Mouse (Mus musculus): ENCODE measurements around the gene Cpt1c. TPM values are rescaled to one million over a fixed set of nuclear protein-coding genes. Genes with fewer than 3 reads are reported as not detected.

Cpt1c gene
- polyA plus RNA-seq, 1 experiment from 2014 or later: 60.3 TPM

- Histone ChIP-seq H3K27ac (ENCODE audit: low read depth, low read length) (peak overlapping the region; percentile 94), H3K4me1 (ENCODE audit: control insufficient read depth, insufficient read depth, low read length) (peaks cover 37% of the 10 kb centered on the region), H3K9ac (replicated peaks; ENCODE audit: low read depth, low read length) (peak overlapping the region; percentile 71; the same call in 1 of the 2 replicates), H3K27me3 (ENCODE audit: control insufficient read depth, insufficient read depth, low read length) (no peaks in the 10 kb centered on the region), H3K36me3 (ENCODE audit: control insufficient read depth, insufficient read depth, low read length) (peaks cover 39% of the 10 kb centered on the region), H3K4me3 (ENCODE audit: low read depth, low read length) (peak overlapping the region; percentile 47), H3K9me3 (ENCODE audit: control insufficient read depth, low read length) (no peaks in the 10 kb centered on the region), H3K4me2 (ENCODE audit: low read depth, low read length) (peak overlapping the region; percentile 93)
- ATAC-seq (ENCODE audit: low read depth): no peak
- WGBS: 19% methylated on average over 6 of the region's 6 CpGs
These were observed 417 bp upstream of the Cpt1c start for GRCm38 (mm10) chr7:44975117-44975419.

GRCm38 (mm10) chr7:44973415-44974130 is 1.1 kb downstream of the Cpt1c start:
- Histone ChIP-seq H3K27me3 (ENCODE audit: control insufficient read depth, insufficient read depth, low read length) (no peaks in the 10 kb centered on the region), H3K9me3 (ENCODE audit: control insufficient read depth, low read length) (no peaks in the 10 kb centered on the region), H3K4me2 (ENCODE audit: low read depth, low read length) (peak overlapping the region; percentile 93), H3K4me3 (ENCODE audit: low read depth, low read length) (peak overlapping the region; percentile 47), H3K9ac (replicated peaks; ENCODE audit: low read depth, low read length) (peak overlapping the region; percentile 71), H3K4me1 (ENCODE audit: control insufficient read depth, insufficient read depth, low read length) (peaks cover 37% of the 10 kb centered on the region), H3K36me3 (ENCODE audit: control insufficient read depth, insufficient read depth, low read length) (peaks cover 26% of the 10 kb centered on the region), H3K27ac (ENCODE audit: low read depth, low read length) (peak overlapping the region; percentile 94)
- 40% methylated on average over 14 of the region's 14 CpGs for WGBS
- no peak; the same call in 1 of the 2 replicates for ATAC-seq (ENCODE audit: low read depth)

GRCm38 (mm10) chr7:44971142-44971541 is 3.5 kb downstream of the Cpt1c start:
- Histone ChIP-seq H3K9me3 (ENCODE audit: control insufficient read depth, low read length) (no peaks in the 10 kb centered on the region), H3K36me3 (ENCODE audit: control insufficient read depth, insufficient read depth, low read length) (peaks cover 8% of the 10 kb centered on the region), H3K27me3 (ENCODE audit: control insufficient read depth, insufficient read depth, low read length) (no peaks in the 10 kb centered on the region), H3K4me3 (ENCODE audit: low read depth, low read length) (peak overlapping the region; percentile 45), H3K4me2 (ENCODE audit: low read depth, low read length) (peak overlapping the region; percentile 72), H3K4me1 (ENCODE audit: control insufficient read depth, insufficient read depth, low read length) (peaks cover 37% of the 10 kb centered on the region), H3K9ac (replicated peaks; ENCODE audit: low read depth, low read length) (peak overlapping the region; percentile 53), H3K27ac (ENCODE audit: low read depth, low read length) (no peak overlapping the region)
- ATAC-seq (ENCODE audit: low read depth): no peak
- WGBS: 68% methylated on average over 7 of the region's 7 CpGs

- Histone ChIP-seq H3K4me3 (ENCODE audit: low read depth, low read length) (peak overlapping the region; percentile 45), H3K4me2 (ENCODE audit: low read depth, low read length) (peak overlapping the region; percentile 72)
These were observed 4.4 kb downstream of the Cpt1c start for GRCm38 (mm10) chr7:44970231-44970691.

GRCm38 (mm10) chr7:44966638-44967037 is 8.0 kb downstream of the Cpt1c start:
- H3K4me3 ChIP-seq (ENCODE audit: low read depth, low read length): no peak overlapping the region
- no peak overlapping the region for H3K4me2 ChIP-seq (ENCODE audit: low read depth, low read length)
- no peak for ATAC-seq (ENCODE audit: low read depth)
- H3K36me3 ChIP-seq (ENCODE audit: control insufficient read depth, insufficient read depth, low read length): peaks cover 19% of the 10 kb centered on the region
- no peaks in the 10 kb centered on the region for H3K27me3 ChIP-seq (ENCODE audit: control insufficient read depth, insufficient read depth, low read length)
- no peak overlapping the region for H3K27ac ChIP-seq (ENCODE audit: low read depth, low read length)
- no peak overlapping the region for H3K9ac ChIP-seq (replicated peaks; ENCODE audit: low read depth, low read length)
- peaks cover 9% of the 10 kb centered on the region for H3K4me1 ChIP-seq (ENCODE audit: control insufficient read depth, insufficient read depth, low read length)
- 75% methylated on average over 15 of the region's 15 CpGs for WGBS
- no peaks in the 10 kb centered on the region for H3K9me3 ChIP-seq (ENCODE audit: control insufficient read depth, low read length)

More at GRCm38 (mm10) chr7:44970231-44970691, 4.4 kb downstream of the Cpt1c start:
- Histone ChIP-seq H3K9ac (replicated peaks; ENCODE audit: low read depth, low read length) (peak overlapping the region; percentile 53), H3K27me3 (ENCODE audit: control insufficient read depth, insufficient read depth, low read length) (no peaks in the 10 kb centered on the region), H3K27ac (ENCODE audit: low read depth, low read length) (peak overlapping the region; percentile 72), H3K36me3 (ENCODE audit: control insufficient read depth, insufficient read depth, low read length) (peaks cover 7% of the 10 kb centered on the region), H3K9me3 (ENCODE audit: control insufficient read depth, low read length) (no peaks in the 10 kb centered on the region), H3K4me1 (ENCODE audit: control insufficient read depth, insufficient read depth, low read length) (peaks cover 37% of the 10 kb centered on the region)
- 0% methylated on average over 36 of the region's 36 CpGs for WGBS
- ATAC-seq (ENCODE audit: low read depth): peak; percentile 95

GRCm38 (mm10) chr7:44965975-44966374 is 8.7 kb downstream of the Cpt1c start:
- H3K36me3 ChIP-seq (ENCODE audit: control insufficient read depth, insufficient read depth, low read length): peaks cover 26% of the 10 kb centered on the region
- ATAC-seq (ENCODE audit: low read depth): no peak
- peaks cover 2% of the 10 kb centered on the region; the same call in 1 of the 2 replicates for H3K4me1 ChIP-seq (ENCODE audit: control insufficient read depth, insufficient read depth, low read length)
- no peak overlapping the region for H3K4me2 ChIP-seq (ENCODE audit: low read depth, low read length)
- no peak overlapping the region for H3K4me3 ChIP-seq (ENCODE audit: low read depth, low read length)
- H3K27ac ChIP-seq (ENCODE audit: low read depth, low read length): no peak overlapping the region
- no peak overlapping the region for H3K9ac ChIP-seq (replicated peaks; ENCODE audit: low read depth, low read length)
- H3K9me3 ChIP-seq (ENCODE audit: control insufficient read depth, low read length): no peaks in the 10 kb centered on the region
- WGBS: 83% methylated on average over 7 of the region's 7 CpGs
- no peaks in the 10 kb centered on the region for H3K27me3 ChIP-seq (ENCODE audit: control insufficient read depth, insufficient read depth, low read length)

- H3K4me2 ChIP-seq (ENCODE audit: low read depth, low read length): no peak overlapping the region
- H3K9ac ChIP-seq (replicated peaks; ENCODE audit: low read depth, low read length): no peak overlapping the region
- peaks cover 31% of the 10 kb centered on the region for H3K36me3 ChIP-seq (ENCODE audit: control insufficient read depth, insufficient read depth, low read length)
- 97% methylated on average over 13 of the region's 13 CpGs for WGBS
- H3K9me3 ChIP-seq (ENCODE audit: control insufficient read depth, low read length): no peaks in the 10 kb centered on the region
- H3K4me1 ChIP-seq (ENCODE audit: control insufficient read depth, insufficient read depth, low read length): no peaks in the 10 kb centered on the region
- no peak overlapping the region for H3K4me3 ChIP-seq (ENCODE audit: low read depth, low read length)
- no peak for ATAC-seq (ENCODE audit: low read depth)
- no peak overlapping the region for H3K27ac ChIP-seq (ENCODE audit: low read depth, low read length)
- no peaks in the 10 kb centered on the region for H3K27me3 ChIP-seq (ENCODE audit: control insufficient read depth, insufficient read depth, low read length)
These were observed 9.7 kb downstream of the Cpt1c start for GRCm38 (mm10) chr7:44964990-44965389.

- H3K9ac ChIP-seq (replicated peaks; ENCODE audit: low read depth, low read length): no peak overlapping the region
- no peaks in the 10 kb centered on the region for H3K4me1 ChIP-seq (ENCODE audit: control insufficient read depth, insufficient read depth, low read length)
- H3K36me3 ChIP-seq (ENCODE audit: control insufficient read depth, insufficient read depth, low read length): peaks cover 39% of the 10 kb centered on the region
- WGBS: 95% methylated on average over 5 of the region's 5 CpGs
- ATAC-seq (ENCODE audit: low read depth): no peak
- no peak overlapping the region for H3K27ac ChIP-seq (ENCODE audit: low read depth, low read length)
- H3K27me3 ChIP-seq (ENCODE audit: control insufficient read depth, insufficient read depth, low read length): no peaks in the 10 kb centered on the region
- H3K4me2 ChIP-seq (ENCODE audit: low read depth, low read length): no peak overlapping the region
- H3K4me3 ChIP-seq (ENCODE audit: low read depth, low read length): no peak overlapping the region
- no peaks in the 10 kb centered on the region for H3K9me3 ChIP-seq (ENCODE audit: control insufficient read depth, low read length)
These were observed 11.8 kb downstream of the Cpt1c start for GRCm38 (mm10) chr7:44962831-44963230.

- Histone ChIP-seq H3K9me3 (ENCODE audit: control insufficient read depth, low read length) (no peaks in the 10 kb centered on the region), H3K4me1 (ENCODE audit: control insufficient read depth, insufficient read depth, low read length) (no peaks in the 10 kb centered on the region), H3K4me3 (ENCODE audit: low read depth, low read length) (no peak overlapping the region), H3K27me3 (ENCODE audit: control insufficient read depth, insufficient read depth, low read length) (no peaks in the 10 kb centered on the region), H3K9ac (replicated peaks; ENCODE audit: low read depth, low read length) (no peak overlapping the region), H3K4me2 (ENCODE audit: low read depth, low read length) (no peak overlapping the region), H3K36me3 (ENCODE audit: control insufficient read depth, insufficient read depth, low read length) (peaks cover 39% of the 10 kb centered on the region), H3K27ac (ENCODE audit: low read depth, low read length) (no peak overlapping the region)
- no peak for ATAC-seq (ENCODE audit: low read depth)
- WGBS: 85% methylated on average over 8 of the region's 8 CpGs
These were observed 12.3 kb downstream of the Cpt1c start for GRCm38 (mm10) chr7:44962337-44962736.

Measured in neural tube, embryonic 14.5 days (tissue).